Mouse (Mus musculus) liver, embryonic 12.5 days (tissue): ENCODE measurements around the gene Slc25a13. TPM values are rescaled to one million over a fixed set of nuclear protein-coding genes. Genes with fewer than 3 reads are reported as not detected.
A peak's percentile ranks its signal among the peaks of the same experiment; 100 is the strongest.

Experiments
- ATAC-seq: fragments of 200-750 bp; cut with Nextera tagmentation; 2 replicates; pipeline ENCODE4 v1.8.0; 2017; ENCODE audit warnings: moderate number of reproducible peaks, mild to moderate bottlenecking, moderate library complexity
- H3K27ac ChIP-seq: fragments of 300-500 bp; sonication (generic); 2 replicates; pipeline ENCODE4 v1.5.1; 2016; ENCODE audit warnings: mild to moderate bottlenecking
- H3K27me3 ChIP-seq: fragments of 300-500 bp; sonication (generic); replicated peaks from 2 replicates; pipeline ENCODE4 v1.6.1; 2016; ENCODE audit warnings: mild to moderate bottlenecking, moderate library complexity
- H3K36me3 ChIP-seq: fragments of 300-500 bp; sonication (generic); 2 replicates; pipeline ENCODE4 v1.6.1; 2016; ENCODE audit warnings: mild to moderate bottlenecking, moderate library complexity
- H3K4me1 ChIP-seq: fragments of 300-500 bp; sonication (generic); 2 replicates; pipeline ENCODE4 v1.6.1; 2016
- H3K4me2 ChIP-seq: fragments of 300-500 bp; sonication (generic); 2 replicates; pipeline ENCODE4 v1.6.1; 2016; ENCODE audit warnings: mild to moderate bottlenecking, moderate library complexity
- H3K4me3 ChIP-seq: fragments of 300-500 bp; sonication (generic); 2 replicates; pipeline ENCODE4 v1.5.1; 2016; ENCODE audit warnings: mild to moderate bottlenecking, moderate library complexity
- H3K9ac ChIP-seq: fragments of 300-500 bp; sonication (generic); 2 replicates; pipeline ENCODE4 v1.6.1; 2016; ENCODE audit warnings: mild to moderate bottlenecking, moderate library complexity
- H3K9me3 ChIP-seq: fragments of 300-500 bp; sonication (generic); replicated peaks from 2 replicates; pipeline ENCODE4 v1.6.1; 2016; ENCODE audit warnings: mild to moderate bottlenecking, moderate library complexity
- WGBS: fragments of 180-500 bp; shearing (Covaris S2); methylation state at CpG from one replicate; pipeline ENCODE4 v1.1.7; 2016; ENCODE audit not compliant: insufficient replicate concordance; 5-methylcytosine and 5-hydroxymethylcytosine counted together
- polyA plus RNA-seq: library from polyadenylated mRNA; unstranded; fragments of >200 nt; fragmentation: Nextera tagmentation; extraction: Ambion mirVana; gene quantifications from 2 replicates; pipeline ENCODE4 v1.2.1, GENCODE M21; 2016

Slc25a13 gene
- polyA plus RNA-seq, 1 experiment from 2014 or later: 41.9 TPM

DNA sequence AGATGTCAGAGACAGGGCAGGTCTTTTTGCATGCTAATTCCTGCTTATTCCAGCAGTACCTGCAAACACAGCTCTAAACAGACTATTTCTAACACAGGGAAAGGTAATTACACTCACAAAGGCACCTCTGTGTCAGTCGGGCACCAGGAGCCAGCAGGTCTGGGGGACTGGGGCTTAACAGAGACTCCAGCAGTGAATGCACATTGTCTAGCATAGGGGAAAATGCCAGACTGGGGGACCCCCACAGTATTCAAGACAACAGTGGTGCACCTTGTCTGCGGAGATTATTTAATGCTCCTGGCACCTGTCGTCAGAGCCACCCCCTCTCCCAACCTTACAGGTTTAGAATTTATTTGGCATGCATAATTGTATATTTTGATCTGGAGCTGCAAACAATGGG is 158.4 kb downstream of the Slc25a13 start:
- Histone ChIP-seq H3K27me3 (no peaks in the 10 kb centered on the region), H3K4me1 (peaks cover 3% of the 10 kb centered on the region; the same call in 1 of the 2 replicates), H3K4me2 (no peak overlapping the region), H3K36me3 (no peaks in the 10 kb centered on the region), H3K4me3 (no peak overlapping the region), H3K27ac (no peak overlapping the region), H3K9ac (no peak overlapping the region), H3K9me3 (no peaks in the 10 kb centered on the region)
- 72% methylated on average over 3 of the region's 3 CpGs for WGBS
- ATAC-seq: no peak

DNA sequence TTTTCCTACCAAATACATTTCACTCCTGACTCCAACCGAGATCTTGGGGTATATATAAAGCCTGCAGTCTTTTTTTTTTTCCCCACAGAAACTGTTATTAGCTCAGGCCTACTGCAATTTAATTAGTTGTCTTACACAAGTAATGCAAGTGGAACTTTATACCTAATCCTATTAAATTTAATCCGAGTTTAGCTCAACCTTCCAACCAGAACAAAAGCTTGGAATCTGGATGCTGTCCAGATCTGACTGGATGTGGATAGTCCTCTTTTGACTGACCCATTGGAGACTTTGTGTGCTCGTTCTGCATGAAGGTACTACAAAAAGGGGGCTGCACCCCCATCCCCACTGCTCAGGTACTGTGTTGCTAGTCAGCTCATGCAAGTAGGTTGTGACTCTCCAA is 163.0 kb downstream of the Slc25a13 start:
- ATAC-seq: no peak
- H3K4me3 ChIP-seq: no peak overlapping the region
- 71% methylated on average over 3 of the region's 3 CpGs for WGBS

DNA sequence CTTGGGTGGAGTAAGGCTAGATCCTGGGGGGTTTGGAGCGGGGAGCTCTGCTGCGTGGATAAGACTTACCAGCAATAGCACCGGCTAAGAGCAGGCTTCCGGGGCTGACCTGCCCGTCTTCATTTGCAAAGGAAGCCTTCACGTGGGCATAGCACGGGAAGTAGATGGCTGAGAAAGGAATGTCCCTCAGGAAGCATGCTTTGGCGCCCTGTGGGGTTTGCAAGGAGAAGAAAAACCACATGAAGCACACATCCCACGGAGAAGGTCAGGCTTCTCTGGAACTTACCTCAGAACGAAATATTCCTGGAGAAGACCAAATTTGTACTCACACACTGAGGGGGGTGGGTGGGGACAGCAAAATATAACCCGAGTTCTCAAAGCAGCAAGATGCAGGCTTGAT is 164.3 kb downstream of the Slc25a13 start:
- ATAC-seq: no peak
- H3K9ac ChIP-seq: no peak overlapping the region
- peaks cover 3% of the 10 kb centered on the region; the same call in 1 of the 2 replicates for H3K36me3 ChIP-seq
- no peak overlapping the region for H3K27ac ChIP-seq
- H3K4me1 ChIP-seq: peaks cover 3% of the 10 kb centered on the region; the same call in 1 of the 2 replicates
- no peaks in the 10 kb centered on the region for H3K9me3 ChIP-seq
- H3K27me3 ChIP-seq: no peaks in the 10 kb centered on the region
- no peak overlapping the region for H3K4me3 ChIP-seq
- WGBS: 43% methylated on average over 11 of the region's 11 CpGs
- no peak overlapping the region for H3K4me2 ChIP-seq

More for the DNA sequence above, 163.0 kb downstream of the Slc25a13 start:
- H3K36me3 ChIP-seq: peaks cover 3% of the 10 kb centered on the region; the same call in 1 of the 2 replicates
- H3K27ac ChIP-seq: no peak overlapping the region
- peaks cover 3% of the 10 kb centered on the region; the same call in 1 of the 2 replicates for H3K4me1 ChIP-seq
- H3K9me3 ChIP-seq: no peaks in the 10 kb centered on the region
- no peak overlapping the region for H3K4me2 ChIP-seq
- H3K27me3 ChIP-seq: no peaks in the 10 kb centered on the region
- H3K9ac ChIP-seq: no peak overlapping the region

DNA sequence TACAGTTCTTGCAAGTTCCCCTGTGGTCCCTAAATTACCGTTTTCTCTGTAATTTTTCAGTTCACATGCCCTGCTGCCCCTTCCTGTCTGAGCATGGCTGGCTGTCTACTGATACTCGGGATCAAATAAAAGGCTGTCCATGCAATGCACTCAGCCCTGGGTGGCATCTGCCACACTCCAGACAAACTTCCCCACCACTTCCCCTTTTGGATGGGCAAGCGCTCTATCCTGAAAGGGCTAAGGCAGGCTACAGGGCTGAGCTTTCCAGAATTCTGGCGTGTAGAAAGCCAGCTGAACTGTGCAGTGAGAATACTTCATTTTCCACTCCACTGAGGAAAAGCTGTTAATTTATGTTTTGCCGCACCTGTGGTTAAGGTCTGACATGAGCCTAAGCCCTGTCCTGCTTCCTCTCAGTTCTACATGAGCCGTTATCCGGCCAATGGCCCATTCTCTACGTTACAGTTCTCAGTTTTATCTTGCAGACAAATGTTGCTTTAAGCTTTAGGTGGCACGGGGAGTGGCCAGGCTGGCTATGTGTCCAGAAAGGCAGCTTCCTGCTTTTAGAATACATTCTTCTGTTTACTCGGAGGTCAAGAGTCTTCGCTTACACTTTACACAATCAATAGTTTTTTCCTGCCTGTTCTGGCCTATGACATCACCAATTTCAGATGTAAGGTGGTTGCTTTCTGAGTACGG is 170.1 kb downstream of the Slc25a13 start:
- no peaks in the 10 kb centered on the region for H3K9me3 ChIP-seq
- no peak for ATAC-seq
- H3K36me3 ChIP-seq: peaks cover 7% of the 10 kb centered on the region; the same call in 1 of the 2 replicates
- no peak overlapping the region for H3K9ac ChIP-seq
- peaks cover 6% of the 10 kb centered on the region; the same call in 1 of the 2 replicates for H3K4me1 ChIP-seq
- 48% methylated on average over 12 of the region's 12 CpGs for WGBS
- no peaks in the 10 kb centered on the region for H3K27me3 ChIP-seq
- H3K27ac ChIP-seq: no peak overlapping the region
- no peak overlapping the region for H3K4me2 ChIP-seq
- no peak overlapping the region for H3K4me3 ChIP-seq

DNA sequence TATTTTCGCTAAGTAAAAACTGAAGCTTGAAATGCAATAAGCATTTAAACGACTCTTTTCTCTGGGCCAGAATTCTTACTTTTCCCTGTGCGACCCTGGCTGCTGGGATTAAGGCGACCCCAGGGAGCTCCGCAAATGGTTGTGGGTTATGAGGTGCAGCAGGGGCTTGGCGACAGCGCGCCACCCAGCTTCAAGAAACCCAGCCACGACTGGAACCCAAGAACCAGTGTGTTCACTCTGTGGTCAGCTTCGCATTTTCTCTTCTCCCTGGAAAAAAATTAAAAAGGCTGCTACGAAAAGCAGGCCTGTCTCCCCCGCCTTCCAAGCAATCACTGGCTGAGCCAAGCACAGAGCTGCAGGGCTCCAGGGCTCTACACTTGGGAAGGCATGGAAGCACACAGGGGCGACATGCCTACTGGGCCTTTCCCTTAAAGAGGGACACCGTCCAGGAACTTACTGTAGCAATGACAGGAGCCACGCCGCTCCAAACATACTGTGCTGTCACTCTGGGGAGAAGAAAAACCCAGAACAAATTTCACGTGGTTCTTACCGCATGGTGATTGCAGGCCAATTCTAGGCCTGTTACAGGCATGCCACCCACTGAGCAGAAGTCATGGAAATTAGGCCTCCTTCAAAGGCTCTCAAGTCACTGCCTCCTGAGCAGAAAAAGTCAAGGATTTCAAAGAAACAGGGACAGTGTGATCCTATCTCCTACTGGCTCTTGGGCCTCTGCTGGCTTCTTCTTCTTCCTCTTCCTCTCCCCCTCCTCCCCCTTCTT is 178.0 kb downstream of the Slc25a13 start:
- H3K4me1 ChIP-seq: no peaks in the 10 kb centered on the region
- H3K4me3 ChIP-seq: no peak overlapping the region
- H3K27me3 ChIP-seq: no peaks in the 10 kb centered on the region
- no peak for ATAC-seq
- H3K9me3 ChIP-seq: no peaks in the 10 kb centered on the region
- no peak overlapping the region for H3K27ac ChIP-seq
- no peak overlapping the region for H3K9ac ChIP-seq
- no peak overlapping the region for H3K4me2 ChIP-seq
- WGBS: 66% methylated on average over 18 of the region's 18 CpGs
- H3K36me3 ChIP-seq: 0 out of 2 replicates have a peak, but pooled peaks cover 7% of the 10 kb centered on the region

DNA sequence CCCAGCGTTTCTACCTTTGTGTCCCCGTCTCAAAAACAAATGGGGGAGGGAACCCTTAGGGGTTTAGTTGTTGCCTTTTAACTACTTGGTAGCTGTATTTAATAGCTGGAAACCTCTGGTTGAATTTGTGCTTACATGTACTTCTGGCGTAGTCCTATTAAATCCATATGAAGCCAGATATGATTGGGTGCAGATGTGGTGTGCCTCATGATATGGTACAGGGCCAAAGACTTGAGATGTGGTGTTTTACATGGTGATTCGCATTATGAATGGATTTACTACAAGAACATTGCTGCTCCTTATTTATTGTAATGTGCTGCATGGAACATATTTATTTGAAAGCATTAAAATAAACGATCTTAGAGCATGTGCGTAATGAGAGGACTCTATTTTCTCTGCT is 189.3 kb downstream of the Slc25a13 start:
- no peak overlapping the region for H3K27ac ChIP-seq
- H3K4me2 ChIP-seq: no peak overlapping the region
- no peak for ATAC-seq
- H3K36me3 ChIP-seq: no peaks in the 10 kb centered on the region
- no peak overlapping the region for H3K9ac ChIP-seq
- H3K4me3 ChIP-seq: no peak overlapping the region
- H3K27me3 ChIP-seq: 0 out of 2 replicates have a peak, but pooled peaks cover 5% of the 10 kb centered on the region
- 80% methylated on average over 6 of the region's 6 CpGs for WGBS
- no peaks in the 10 kb centered on the region for H3K4me1 ChIP-seq
- H3K9me3 ChIP-seq: no peaks in the 10 kb centered on the region

DNA sequence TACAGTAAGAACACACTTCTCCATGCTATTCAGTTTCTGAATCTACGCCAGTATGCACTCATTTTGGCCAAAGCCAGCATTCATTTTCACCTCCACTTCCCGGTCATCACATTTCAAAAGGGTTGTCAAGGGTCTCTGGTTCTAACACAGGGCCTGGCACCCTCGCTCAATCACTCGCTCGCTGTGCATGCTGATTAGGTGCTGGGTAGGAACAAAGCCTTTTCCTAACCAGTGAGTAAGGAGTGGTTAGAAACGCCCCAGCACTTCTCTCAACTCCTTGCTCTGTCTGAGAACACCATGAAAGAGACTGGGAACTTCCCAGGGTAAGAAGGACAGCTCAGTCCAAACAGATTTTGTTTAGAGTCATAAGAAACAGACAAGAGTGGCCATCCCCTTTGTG is 193.0 kb downstream of the Slc25a13 start:
- no peak for ATAC-seq
- no peaks in the 10 kb centered on the region for H3K9me3 ChIP-seq
- WGBS: 42% methylated on average over 6 of the region's 6 CpGs

DNA sequence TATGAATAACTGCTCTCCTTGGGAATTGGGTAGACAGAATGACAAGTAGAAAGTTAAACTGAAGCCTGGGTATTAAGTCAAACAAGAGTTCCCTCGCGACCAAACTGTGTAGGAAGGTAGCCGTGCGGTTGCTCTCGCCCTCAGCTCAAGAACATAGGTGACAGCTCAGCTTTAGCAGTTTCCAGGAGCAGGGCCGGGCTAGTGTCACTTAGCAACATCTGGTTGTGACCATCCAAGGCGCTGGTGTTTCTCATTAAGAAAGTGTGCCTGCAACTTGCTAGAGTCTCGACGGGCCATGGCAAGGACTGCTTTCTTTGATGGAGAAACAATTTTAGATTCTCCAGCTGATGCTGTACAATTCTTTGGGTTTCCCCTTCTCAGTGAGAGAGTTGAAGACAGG is 200.0 kb downstream of the Slc25a13 start:
- H3K4me2 ChIP-seq: no peak overlapping the region
- no peaks in the 10 kb centered on the region for H3K36me3 ChIP-seq
- no peaks in the 10 kb centered on the region for H3K9me3 ChIP-seq
- no peak overlapping the region for H3K9ac ChIP-seq
- WGBS: 57% methylated on average over 9 of the region's 9 CpGs
- H3K4me1 ChIP-seq: no peaks in the 10 kb centered on the region
- ATAC-seq: no peak
- H3K27ac ChIP-seq: no peak overlapping the region
- no peaks in the 10 kb centered on the region for H3K27me3 ChIP-seq
- H3K4me3 ChIP-seq: no peak overlapping the region

More for the DNA sequence above, 193.0 kb downstream of the Slc25a13 start:
- Histone ChIP-seq H3K9ac (no peak overlapping the region), H3K27me3 (0 out of 2 replicates have a peak, but pooled peaks cover 5% of the 10 kb centered on the region), H3K4me2 (no peak overlapping the region), H3K4me1 (no peaks in the 10 kb centered on the region), H3K4me3 (no peak overlapping the region), H3K36me3 (no peaks in the 10 kb centered on the region), H3K27ac (no peak overlapping the region)

DNA sequence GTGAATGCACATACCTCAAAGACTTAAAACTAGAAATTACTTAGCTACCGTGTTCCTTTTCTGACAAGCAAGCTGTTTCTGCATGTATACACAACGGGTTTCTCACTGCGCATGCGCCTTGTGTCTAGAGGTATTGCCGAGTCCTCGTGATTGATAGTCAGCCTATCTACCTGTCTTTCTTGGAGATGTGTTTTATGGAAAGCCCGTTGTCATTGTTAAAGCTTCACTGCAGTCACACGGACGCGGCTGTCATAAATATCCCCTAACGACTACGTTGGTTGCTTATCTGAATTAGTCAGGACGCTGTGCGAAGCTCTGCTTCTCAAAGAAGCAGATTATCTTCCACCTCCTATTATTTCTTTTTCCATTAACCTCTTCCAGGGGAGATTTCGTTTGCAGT is 201.4 kb downstream of the Slc25a13 start:
- Histone ChIP-seq H3K36me3 (no peaks in the 10 kb centered on the region), H3K9me3 (no peaks in the 10 kb centered on the region), H3K4me3 (no peak overlapping the region), H3K4me2 (no peak overlapping the region), H3K27ac (no peak overlapping the region), H3K9ac (no peak overlapping the region), H3K27me3 (no peaks in the 10 kb centered on the region), H3K4me1 (no peaks in the 10 kb centered on the region)
- no peak for ATAC-seq
- WGBS: 45% methylated on average over 15 of the region's 15 CpGs

DNA sequence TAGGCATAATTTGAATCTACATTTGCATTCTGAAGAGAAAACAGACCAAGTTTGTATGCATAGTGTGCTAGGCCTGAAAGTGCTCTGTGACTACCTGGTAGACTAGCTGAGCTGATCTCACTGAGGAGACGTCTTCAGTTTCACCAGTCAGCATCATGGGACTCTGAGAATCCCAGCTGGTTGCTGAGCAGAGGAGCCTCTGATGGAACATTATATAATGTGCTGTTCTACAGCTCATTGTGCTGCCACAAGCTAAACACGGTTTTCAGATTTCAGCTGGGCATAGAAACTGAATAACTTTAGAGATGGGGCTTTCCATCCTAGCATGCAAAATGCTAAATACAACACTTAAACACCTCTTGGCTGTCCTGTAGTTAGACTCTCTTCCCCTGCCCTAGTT is 205.6 kb downstream of the Slc25a13 start:
- no peak overlapping the region for H3K9ac ChIP-seq
- peaks cover 8% of the 10 kb centered on the region for H3K27me3 ChIP-seq
- no peak overlapping the region for H3K27ac ChIP-seq
- no peaks in the 10 kb centered on the region for H3K9me3 ChIP-seq
- WGBS: 62% methylated on average over 2 of the region's 2 CpGs
- no peaks in the 10 kb centered on the region for H3K4me1 ChIP-seq
- H3K36me3 ChIP-seq: no peaks in the 10 kb centered on the region
- H3K4me3 ChIP-seq: no peak overlapping the region
- no peak overlapping the region for H3K4me2 ChIP-seq
- ATAC-seq: no peak

DNA sequence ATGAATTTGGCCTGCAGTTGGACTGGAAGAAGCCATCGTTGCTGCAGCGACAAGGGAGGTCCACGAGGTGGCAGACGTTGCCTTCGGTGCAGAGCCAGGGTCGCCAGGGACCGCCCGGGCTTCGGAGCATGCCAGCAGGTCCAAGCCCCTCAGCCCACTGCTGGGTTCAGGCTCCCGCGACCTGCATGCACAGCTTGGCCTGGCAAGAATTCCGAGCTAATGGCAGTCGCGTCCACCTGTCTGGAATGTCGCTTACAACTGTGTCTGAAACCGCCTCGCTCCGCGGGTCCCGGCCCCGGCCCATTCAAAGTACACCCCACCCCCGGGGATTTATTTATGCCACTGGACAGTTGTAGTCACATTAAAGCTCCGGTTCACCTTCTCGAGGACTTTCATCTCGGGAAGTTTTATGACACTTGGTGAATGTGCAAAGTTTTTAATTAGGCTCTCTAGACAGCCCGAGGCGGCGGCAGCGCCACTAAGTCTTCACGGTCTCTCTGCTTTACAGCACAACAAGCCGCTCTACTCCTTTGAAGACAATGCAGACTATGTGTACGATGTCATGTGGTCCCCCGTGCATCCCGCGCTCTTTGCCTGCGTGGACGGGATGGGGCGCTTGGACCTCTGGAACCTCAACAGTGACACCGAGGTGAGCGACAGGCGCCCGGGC is 211.1 kb downstream of the Slc25a13 start:
- H3K4me3 ChIP-seq: peak overlapping the region; percentile 56
- H3K9me3 ChIP-seq: no peaks in the 10 kb centered on the region
- H3K4me1 ChIP-seq: no peaks in the 10 kb centered on the region
- peak overlapping the region; percentile 72 for H3K4me2 ChIP-seq
- peak; percentile 59; the same call in 1 of the 2 replicates for ATAC-seq
- H3K27ac ChIP-seq: no peak overlapping the region
- peak overlapping the region; percentile 41; the same call in 1 of the 2 replicates for H3K9ac ChIP-seq
- no peaks in the 10 kb centered on the region for H3K36me3 ChIP-seq
- 7% methylated on average over 42 of the region's 42 CpGs for WGBS
- H3K27me3 ChIP-seq: peaks cover 19% of the 10 kb centered on the region
